Mouse (Mus musculus): ENCODE measurements around the gene Mrpl45. TPM values are rescaled to one million over a fixed set of nuclear protein-coding genes. Genes with fewer than 3 reads are reported as not detected.
A peak's percentile ranks its signal among the peaks of the same experiment; 100 is the strongest.

The Mrpl45 gene
- total RNA-seq, 2 experiments from 2014 or later: 34.3 to 41.6 TPM

DNA sequence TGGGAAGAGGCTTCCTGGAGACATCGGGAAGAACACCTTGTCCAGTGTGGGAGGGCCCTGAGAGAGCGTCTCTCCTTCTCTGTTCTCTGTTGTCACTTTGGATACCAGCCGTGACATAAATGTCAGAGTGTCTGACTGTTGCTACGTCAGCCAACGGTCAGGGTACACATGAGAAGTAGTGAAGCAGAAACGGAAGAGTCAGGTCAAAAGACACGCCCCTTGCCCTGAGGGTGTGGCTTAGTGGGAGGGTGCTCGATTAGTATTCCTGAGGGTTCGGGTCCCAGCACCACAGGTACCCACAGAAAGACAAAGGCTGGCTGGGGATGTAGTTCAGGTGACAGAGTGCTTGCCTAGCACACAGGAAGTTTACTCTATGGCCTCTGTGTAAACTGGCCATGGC, 17.5 kb downstream of the Mrpl45 start:
- no peak for DNase-seq

DNA sequence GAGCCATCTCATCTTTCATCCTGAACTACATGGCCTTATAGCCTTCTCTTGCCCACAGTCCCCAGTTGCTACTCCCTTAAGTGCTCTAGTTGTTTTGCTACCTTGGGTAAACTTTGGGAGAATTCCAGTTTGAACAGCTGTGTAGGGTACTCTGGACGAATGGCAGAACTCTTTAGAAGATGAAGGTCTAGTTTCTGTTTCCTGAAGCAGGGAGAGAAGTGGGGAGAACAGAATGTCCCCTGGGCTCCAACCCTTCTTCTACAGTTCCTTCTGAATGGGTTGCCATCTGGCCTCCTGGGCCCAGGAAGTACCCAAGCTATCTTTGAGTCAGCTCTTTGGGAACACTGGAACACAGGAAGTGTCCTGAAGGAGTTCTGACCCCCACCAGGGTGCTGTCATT, 18.4 kb downstream of the Mrpl45 start:
- no peak for DNase-seq

DNA sequence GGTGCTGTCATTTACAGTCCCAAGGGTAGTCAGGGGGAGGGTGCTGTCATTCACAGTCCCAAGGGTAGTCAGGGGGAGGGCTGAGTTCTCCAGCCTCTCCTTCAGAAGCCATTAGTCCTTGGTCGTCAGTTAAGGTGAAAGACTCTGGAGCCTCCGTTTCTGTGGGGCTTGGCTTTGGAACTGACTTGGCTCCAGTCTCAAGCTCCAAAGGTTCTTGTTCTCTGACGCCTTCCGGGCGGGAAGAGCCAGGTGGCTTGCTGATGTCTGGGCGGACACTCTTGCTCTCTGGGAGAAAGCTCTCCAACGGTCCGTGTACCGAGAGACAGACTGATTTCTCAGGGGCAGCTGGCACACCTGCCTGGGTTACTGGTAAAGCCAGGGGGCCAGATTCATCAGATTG, 18.9 kb downstream of the Mrpl45 start:
- no peak for DNase-seq

DNA sequence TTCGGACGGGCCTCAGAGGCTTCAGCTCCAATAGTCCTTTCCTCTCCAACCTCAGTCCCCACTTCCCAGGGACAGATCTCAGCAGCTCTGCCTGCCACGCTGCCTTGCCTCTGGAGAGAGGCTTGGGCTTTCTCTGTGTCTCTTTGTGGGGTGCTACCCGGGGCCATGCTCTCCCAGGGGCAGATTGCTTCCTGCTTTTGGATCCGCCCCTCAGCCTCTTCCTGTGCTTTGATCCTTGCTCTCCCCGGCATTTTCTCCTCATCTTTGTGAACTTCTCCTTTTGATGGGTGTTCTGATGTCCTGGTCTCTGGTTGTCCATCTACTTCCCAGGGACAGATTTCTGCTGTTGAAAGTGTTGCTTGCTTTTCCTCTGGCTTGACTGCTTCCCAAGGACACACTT, 20.7 kb downstream of the Mrpl45 start:
- DNase-seq: no peak

DNA sequence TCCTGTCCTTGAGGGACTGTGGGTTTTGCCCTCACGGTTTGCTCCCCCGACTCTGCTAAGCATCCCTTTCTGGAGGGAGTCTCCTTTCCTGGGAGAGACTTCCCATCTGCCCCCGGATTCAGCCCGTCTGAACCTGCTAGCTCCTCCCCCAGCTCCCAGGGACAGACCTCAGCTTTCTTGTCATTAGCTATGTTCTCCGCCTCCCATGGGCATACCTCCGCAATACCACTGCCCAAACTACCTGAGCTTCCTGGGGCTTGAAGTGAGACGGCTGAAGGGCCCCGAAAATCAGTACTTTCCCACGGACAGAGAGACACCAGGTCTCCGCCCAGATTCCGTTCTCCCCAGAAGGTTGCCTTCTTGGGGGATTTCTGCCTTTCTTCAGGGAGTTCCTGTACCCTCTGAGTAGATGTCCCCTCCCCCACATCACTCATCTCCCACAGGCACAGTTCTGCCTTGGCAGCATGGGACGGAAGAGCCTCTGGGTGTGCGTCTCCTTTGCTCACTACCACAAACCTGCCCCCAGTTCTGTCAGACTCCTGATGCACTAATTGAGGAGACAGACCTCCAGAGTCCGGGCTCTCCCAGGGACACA, 21.3 kb downstream of the Mrpl45 start:
- no peak for DNase-seq

DNA sequence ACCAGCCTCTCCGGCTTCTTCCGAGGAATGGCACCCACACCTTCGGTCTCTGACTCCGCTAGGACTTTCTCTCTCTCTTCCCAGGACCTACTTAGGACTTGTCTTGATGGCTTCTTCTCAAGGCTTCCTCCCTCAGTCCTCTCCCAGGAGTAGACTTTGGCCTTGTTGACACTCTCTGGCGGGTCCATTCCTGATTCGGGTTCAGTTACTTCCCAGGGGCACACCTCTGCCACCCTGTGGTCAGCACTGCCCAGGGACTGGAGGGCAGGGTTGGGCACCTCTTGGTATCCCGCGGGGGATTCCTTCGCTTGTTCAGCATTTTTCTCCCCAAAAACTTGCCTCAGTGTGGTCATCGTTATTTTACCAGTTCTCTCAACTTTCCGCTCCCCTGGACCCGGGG, 21.8 kb downstream of the Mrpl45 start:
- no peak for DNase-seq

DNA sequence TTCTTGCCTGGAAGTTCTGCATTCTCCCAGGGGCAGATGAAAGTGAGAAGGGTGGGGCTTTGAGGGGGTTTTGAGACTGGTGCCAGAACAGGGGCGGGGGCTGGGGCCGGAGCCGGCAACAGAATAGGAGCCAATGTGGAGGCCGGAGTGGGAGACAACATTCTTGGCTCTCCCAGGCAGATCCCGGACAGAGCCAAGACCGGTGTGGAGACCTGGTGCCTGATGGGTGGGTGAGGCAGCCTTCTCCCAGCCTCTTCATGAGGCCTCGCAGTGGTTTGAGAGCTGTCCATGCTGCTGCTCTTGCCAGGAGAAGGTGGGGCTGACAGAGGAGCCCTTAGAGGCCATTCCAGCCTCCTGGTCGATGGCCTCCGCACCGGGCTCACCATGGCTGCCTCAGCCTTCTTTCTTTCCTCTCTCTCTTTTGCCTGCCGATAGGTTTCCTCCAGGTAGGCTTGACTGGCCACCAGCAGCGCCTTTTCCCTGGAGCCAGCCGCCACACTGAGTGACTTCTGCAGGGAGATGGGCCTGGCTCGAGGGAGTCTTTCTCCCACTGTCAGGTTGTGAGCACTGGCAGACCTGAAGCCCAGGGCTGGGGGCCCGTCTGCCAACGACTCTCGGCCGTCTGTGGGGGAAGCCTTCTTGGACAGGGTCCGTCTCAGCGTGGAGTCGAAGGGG, 22.9 kb downstream of the Mrpl45 start:
- DNase-seq: no peak

DNA sequence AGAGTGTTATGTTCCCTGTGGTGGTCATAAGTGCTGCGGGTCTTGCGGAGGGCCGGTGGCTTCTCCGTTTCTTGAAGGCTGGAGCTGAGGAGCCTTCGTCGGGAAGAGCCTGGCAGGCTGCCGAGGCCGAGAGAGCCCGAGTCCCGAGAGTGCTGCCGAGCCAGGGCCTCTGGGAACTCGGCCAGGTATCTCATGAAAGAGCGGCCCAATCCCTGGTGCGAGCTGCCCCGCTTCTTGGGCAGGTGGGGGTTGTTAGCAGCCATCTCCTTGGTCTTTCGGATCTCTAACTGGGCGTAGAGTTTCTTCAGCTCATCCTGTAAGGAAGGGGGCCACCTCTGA, 23.4 kb downstream of the Mrpl45 start:
- peak; percentile 64 for DNase-seq

DNA sequence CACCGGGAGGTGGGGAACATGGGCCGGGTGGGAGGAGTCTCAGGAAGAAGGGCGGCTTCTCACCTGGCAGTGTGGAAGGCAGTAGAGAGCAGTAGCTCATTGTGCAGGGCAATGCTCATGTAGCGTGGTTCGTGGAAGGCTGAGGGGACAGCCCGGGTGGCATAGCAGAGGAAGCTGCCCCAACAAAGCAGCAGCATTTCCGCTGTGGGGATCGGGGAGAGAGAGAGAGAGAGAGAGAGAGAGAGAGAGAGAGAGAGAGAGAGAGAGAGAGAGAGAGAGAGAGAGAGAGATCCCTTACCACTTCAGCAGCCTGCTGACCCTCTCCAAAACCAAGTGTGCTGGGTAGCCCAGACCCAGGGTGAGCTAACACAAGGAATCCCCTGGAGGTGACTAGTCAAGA, 27.7 kb downstream of the Mrpl45 start:
- DNase-seq: no peak

DNA sequence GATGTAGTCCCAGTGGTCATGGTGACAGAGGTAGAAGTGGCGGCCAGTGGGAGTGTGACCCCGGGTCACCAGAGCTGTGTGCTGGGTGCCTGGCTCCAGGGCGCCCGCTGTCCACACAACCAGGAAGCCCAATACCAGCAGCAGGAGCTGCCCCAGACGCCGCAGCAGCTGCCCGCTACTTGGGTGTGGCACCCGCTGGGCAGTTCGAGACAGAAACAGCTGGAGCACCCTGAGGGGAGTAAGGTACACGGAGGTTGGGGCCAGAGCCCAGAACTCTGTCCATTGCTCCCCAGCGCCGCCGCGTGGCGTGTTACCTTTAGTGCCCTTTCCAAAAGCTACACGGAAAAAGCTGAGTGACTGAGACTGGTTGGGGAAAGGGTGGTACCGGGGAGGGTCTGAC, 28.1 kb downstream of the Mrpl45 start:
- DNase-seq: peak; percentile 29

DNA sequence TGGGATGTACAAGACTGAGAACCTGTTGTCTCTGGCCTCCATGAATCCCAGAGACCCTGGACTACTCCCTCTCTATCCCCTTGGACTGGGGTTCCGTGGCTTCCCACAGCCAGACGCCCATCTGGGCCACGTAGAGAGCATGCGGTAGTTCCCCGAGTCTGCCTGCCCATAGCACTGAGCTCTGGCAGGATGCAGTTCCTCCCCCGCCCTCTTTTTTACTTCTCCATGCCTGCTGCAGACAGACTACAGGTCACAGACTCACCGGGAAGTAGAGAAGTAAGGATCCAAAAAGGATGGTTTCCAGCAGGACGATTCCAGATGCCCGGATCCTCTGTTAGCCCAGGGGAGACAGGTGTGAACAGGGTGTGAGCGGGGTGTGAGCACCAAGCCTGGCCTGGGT, 29.9 kb downstream of the Mrpl45 start:
- DNase-seq: no peak

DNA sequence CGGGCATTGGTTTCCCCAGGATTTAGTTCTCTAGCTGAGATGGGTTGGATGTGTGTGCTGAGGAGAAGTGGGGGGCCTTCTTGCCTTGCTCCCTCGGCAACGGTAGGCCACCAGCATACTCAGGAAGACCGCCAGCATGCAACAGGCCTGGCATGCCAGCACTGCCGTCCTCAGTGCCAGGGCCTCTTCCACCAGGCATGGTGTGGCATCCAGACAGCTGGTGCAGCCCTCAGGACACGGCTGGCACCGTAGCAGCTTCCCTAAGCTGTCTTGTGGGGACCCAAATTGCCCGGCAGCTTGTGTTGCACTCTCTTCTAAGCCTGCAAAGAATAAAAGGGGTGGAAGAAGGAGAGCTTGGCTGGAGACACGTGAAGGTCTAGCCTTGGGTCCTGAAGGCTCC, 30.9 kb downstream of the Mrpl45 start:
- DNase-seq: peak; percentile 27

DNA sequence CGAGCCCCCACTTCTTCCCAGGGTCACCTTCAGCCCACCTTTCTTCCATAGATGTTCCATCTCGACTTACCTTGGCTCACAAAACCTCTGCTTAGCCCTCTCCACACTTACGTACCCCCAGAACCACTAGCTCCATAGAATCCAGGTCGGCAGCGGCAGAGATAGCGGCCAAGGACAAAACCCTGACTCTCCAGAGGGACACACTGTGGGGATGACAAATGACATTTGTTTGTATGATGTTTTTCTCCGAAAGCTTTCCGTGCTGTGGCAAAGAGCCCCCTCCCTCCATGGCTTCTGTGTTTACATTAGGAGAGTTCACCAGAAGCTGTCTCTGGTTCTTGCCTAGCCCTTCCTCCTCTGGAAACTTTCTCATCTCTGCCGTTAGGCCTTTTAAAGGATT, 31.8 kb downstream of the Mrpl45 start:
- no peak for DNase-seq

DNA sequence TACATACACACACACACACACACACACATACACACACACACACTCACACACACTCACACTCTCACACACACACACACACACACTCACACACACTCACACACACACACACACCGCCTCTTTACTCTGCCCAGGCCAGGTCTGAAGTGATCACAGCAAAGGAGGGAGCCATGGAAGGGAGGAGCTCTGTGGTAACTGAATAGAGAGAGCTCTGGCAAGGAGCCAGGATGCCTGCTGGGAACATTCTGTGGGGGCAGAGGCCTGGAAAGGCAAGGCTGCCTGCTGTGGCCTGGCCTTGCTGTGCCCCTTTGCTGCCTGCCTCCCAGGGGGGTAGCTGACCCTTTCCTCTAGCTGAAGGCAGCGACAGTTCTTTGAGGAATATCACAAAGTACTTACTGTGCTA, 34.5 kb downstream of the Mrpl45 start:
- DNase-seq: no peak

DNA sequence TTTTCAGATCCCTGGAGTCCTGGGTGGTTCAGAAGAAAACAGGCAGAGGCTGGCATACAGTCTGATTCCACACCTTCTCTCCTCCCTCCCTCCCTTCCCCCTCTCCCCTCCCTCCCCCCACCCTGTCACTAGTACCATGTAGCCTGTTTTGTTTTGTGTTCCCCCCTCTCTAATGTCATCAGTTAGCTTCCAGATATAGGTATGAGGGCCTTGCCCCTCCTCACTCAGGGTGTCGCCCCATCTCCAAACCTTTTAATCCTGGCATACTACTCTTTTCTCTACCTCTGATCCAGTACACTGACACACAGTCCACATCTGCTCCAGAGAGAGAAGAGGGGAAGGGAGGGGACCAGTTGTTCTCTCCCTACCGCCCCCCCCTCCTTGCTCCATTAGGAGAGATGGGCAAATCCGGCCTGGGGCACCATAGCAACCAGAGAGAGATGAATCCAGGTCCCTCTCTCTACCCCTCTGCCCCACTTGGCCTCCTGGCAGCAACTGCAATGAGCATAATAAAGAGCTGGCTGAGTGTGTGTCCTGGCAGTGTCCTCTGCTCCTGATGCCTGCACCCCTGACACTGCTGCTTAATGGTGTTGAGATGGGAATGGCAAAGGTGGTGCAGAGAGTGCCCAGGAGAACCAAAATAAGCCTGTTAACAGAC, 36.6 kb downstream of the Mrpl45 start, which contains the start of gene Gpr179:
Gpr179 (minus strand) TSS at position 51 of the 658 bp plus-strand sequence.
- no peak for DNase-seq

DNA sequence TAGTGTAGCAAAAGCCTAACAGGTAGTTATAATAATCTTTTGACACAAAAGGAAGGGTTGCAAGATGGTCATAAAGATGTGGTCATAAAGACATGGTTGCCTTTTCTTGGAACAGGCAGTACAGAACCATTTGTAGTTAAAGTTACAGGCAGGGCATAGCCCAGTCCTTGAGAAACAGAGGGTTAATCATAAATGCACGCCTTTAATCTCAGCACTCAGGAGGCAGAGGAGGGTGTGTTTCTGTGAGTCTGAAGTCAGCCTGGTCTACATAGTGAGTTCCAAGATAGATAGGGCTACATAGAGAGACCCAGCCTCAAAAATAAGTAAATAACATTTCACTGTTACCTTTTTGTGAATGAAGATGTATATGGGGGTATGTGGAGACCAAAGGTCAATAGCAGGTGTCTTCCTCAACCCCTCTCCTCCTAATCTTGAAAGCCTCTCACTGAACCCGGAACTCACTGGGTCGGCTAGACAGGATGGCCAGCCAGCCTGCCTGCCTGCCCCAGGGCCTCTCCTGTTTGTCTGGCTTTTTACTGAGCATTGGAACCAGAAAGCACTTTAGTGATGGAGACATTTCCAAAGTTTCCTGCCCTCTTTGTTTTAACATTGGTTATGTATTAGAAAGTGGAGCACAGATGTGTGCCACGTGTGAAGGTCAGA, 37.5 kb downstream of the Mrpl45 start:
- no peak for DNase-seq

DNA sequence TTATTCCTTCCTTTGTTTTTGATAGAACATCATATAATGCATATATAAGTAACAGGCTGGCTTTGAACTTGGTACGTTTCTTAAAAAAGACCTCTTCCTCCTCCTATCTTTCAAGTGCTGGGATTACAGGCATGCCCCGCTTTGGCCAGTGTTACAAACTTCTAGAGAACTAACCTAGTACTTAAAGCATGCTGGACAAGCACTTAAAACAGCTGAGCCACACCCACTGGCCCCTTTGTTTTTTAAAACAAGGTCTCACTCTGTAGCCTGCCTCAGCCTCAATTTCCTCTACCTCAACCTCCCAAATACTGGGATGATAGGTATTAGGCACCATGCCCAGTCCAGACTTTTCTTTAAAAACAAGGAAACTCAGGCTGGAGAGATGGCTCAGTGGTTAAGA, 39.1 kb downstream of the Mrpl45 start:
- no peak for DNase-seq

DNA sequence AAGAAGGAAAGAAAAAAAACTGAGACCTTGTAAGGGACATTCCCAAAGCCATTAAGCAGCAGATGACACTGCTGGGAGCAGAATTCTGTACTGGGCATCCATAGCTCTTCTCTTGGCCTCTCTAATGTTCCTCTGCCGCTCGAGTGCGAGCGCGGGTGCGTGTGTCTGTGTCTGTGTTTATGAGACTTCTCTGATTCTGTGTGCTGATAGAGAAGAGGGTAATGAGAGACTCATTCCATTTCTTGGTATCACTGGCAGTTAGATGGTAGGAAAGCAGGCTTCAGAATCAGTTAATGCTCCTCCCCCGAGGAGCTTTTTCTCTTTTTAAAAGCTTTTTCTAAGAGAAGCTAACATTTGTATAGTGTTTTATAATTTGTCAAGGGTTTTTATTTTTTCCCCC, 39.7 kb downstream of the Mrpl45 start:
- DNase-seq: no peak

DNA sequence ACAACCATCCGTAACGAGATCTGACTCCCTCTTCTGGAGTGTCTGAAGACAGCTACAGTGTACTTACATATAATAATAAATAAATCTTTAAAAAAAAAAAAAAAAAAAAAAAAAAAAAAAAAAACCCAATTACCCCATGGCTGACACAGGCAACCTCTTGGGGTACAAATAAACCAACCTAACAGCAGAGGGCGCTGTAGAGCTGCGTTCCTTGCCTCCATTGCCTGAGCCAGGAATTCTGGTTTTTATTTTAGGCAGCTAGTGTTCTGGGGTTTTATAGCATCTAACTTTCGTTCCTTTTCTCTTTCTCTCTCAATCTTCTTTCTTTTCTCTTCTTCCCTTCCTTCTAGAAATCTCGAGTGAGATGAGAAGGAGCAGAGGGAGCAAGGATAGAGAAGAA, 42.1 kb downstream of the Mrpl45 start:
- peak; percentile 47 for DNase-seq

DNA sequence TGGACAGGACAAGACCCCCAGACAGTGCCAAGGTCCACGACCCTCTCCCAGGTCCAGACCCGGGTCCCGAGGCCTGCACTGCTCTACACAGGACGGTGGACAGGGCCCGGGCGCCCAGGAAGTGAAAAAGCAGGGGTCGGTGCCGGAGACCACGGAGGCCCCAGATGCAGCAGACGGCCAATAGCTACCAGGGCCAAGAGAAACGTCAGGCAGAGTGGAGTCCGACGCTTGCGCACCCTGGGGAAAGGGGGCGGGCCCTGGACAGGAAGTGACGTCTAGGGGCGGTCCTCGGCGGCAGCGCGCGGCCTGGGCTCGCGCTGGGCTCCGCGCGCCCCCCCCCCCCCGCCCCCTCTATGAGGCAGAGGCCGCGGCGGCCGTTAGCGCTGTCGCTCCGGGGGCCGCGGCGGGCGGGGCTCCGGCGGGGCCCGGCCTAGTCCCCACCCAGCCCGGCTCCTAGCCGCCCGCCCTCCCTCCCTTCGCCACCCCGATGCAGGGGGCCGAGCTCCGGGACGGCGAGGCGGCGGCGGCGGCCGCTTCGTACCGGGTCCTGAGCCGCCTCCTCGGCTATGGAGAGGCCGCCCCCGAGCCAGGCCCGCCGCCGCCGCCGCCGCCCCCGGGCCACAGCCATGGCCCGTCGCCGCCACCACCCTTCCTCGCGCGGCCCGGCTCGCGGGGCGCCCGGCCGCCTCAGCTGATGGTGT, 46.6 kb downstream of the Mrpl45 start, which contains the start of gene Socs7:
Socs7 (plus strand) TSS at position 604 of the 701 bp plus-strand sequence.
- peak; percentile 96 for DNase-seq

DNA sequence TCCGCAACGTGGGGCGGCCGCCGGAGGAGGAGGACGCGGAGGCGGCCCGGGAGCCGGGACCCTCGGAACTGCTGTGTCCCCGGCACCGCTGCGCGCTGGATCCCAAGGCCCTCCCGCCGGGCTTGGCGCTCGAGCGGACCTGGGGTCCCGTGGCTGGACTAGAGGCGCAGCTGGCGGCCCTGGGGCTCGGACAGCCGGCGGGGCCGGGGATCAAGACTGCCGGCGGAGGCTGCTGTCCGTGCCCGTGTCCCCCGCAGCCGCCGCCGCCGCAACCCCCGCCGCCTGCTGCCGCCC, 47.1 kb downstream of the Mrpl45 start:
- no peak for DNase-seq

DNA sequence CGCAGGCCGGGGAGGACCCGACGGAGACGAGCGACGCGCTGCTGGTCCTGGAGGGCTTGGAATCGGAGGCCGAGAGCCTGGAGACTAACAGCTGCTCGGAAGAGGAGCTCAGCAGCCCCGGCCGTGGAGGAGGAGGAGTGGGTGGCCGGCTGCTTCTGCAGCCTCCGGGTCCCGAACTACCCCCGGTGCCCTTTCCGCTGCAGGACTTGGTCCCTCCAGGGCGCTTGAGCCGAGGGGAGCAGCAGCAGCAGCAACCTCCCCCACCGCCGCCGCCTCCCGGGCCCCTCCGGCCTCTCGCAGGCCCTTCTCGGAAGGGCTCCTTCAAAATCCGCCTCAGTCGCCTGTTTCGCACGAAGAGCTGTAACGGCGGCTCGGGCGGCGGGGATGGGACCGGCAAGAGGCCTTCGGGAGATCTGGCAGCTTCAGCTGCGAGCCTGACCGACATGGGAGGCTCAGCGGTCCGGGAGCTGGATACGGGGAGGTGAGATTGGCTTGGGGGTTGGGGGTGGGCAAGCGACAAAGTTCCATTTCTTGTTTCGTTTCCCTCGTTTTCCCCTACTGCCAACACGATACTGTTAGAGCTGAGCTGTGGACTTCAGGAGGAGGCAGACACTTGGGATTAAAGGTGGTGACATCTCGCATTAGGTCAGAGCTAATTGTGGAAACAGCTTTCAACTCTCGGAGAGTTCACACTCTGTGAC, 47.6 kb downstream of the Mrpl45 start:
- peak; percentile 39 for DNase-seq

Measured in gastrocnemius, postnatal 25 days (tissue).